Comparison of ENCODE assay signal across 20 mouse cellular contexts in the genomic region with DNA sequence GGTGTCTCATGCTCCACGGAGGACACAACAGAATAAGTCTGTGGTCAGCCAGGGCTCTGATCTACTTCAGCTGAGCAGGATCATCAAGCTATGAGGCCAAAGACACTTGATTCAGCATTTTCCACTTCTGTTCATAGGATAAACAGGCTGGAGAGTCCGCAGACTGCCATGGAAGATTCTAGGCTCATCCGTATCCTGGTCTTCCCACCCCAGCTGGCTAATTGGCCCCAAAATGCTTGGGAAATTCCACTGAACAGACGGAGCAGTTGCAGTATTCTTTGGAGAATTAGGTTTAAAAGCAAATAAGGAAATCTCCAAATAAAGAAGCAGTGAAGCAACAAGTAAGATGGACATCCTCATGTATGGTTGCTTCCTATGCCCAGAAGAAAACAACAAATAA.
DNase-seq lines count a peak whose midpoint lies in the region; ATAC-seq and TF ChIP-seq lines count a peak whose summit lies in the region.
"Had no signal": no experiment of that assay in that cellular context is flagged by ENCODE, and none has a peak within 500 bp of the region (broad histone marks: within the 10 kb centered on the region; RNA-seq: fewer than 3 reads in every experiment).

No protein-coding gene starts in this region.

- no peak for ATAC-seq in stomach, embryonic 16.5 days (ENCODE audit: insufficient read depth, low FRiP score)
- no peak for ATAC-seq in stomach, postnatal 0 days (ENCODE audit: low FRiP score, low TSS enrichment)
- ATAC-seq: intestine, postnatal 0 days had no signal

- H3K4me3 ChIP-seq in gastrocnemius, adult 2 months = no peak overlapping the region
- H3K4me3 ChIP-seq in stomach, embryonic 16.5 days (replicated peaks; ENCODE audit: low read length) = no peak overlapping the region
- no peak overlapping the region for H3K4me3 ChIP-seq in stomach, postnatal 0 days (ENCODE audit: low read depth, low read length)
- H3K4me3 ChIP-seq in forebrain, embryonic 10.5 days = no peak overlapping the region
- H3K4me3 ChIP-seq: heart, embryonic 13.5 days; layer of hippocampus, adult 2 months; limb, embryonic 10.5 days; liver, embryonic 15.5 days had no signal

- intact Hi-C loops in gastrocnemius, adult 2 months (cut with DNase I) = no loop called here

- 55% methylated on average over 4 of the region's 4 CpGs for WGBS in stomach, embryonic 16.5 days
- 42% methylated on average over 4 of the region's 4 CpGs for WGBS in stomach, postnatal 0 days
- WGBS in forebrain, embryonic 10.5 days = 87% methylated on average over 4 of the region's 4 CpGs

- no peak for TF ChIP-seq EP300 in stomach, postnatal 0 days (optimal IDR thresholded peaks at IDR 0.05)

- no peaks in the 10 kb centered on the region for H3K36me3 ChIP-seq in stomach, embryonic 16.5 days (ENCODE audit: control insufficient read depth, insufficient read depth, low read length)
- no peaks in the 10 kb centered on the region for H3K36me3 ChIP-seq in stomach, postnatal 0 days (ENCODE audit: control insufficient read depth, insufficient read depth, low read length)
- no peaks in the 10 kb centered on the region for H3K36me3 ChIP-seq in forebrain, embryonic 10.5 days (replicated peaks)
- H3K36me3 ChIP-seq: heart, embryonic 13.5 days; liver, embryonic 15.5 days had no signal

- H3K9ac ChIP-seq in stomach, embryonic 16.5 days (ENCODE audit: low read length) = no peak overlapping the region
- no peak overlapping the region for H3K9ac ChIP-seq in stomach, postnatal 0 days (ENCODE audit: low read length)
- H3K9ac ChIP-seq: heart, embryonic 13.5 days; liver, embryonic 15.5 days had no signal

- H3K4me2 ChIP-seq in stomach, embryonic 16.5 days (ENCODE audit: low read depth, low read length) = no peak overlapping the region
- H3K4me2 ChIP-seq in stomach, postnatal 0 days (replicated peaks; ENCODE audit: low read depth) = no peak overlapping the region
- H3K4me2 ChIP-seq: heart, embryonic 13.5 days; liver, embryonic 15.5 days; midbrain, embryonic 11.5 days had no signal

- H3K27ac ChIP-seq in gastrocnemius, adult 2 months = peak overlapping the region; percentile 75
- peak overlapping the region; percentile 19; the same call in 1 of the 2 replicates for H3K27ac ChIP-seq in stomach, embryonic 16.5 days (ENCODE audit: low read length)
- H3K27ac ChIP-seq in stomach, postnatal 0 days (replicated peaks) = no peak overlapping the region
- no peak overlapping the region for H3K27ac ChIP-seq in forebrain, embryonic 10.5 days
- H3K27ac ChIP-seq: heart, embryonic 13.5 days; layer of hippocampus, adult 2 months; limb, embryonic 10.5 days; liver, embryonic 15.5 days had no signal

- TF ChIP-seq CTCF in gastrocnemius, adult 2 months (IDR thresholded peaks at IDR 0.05) = no peak
- TF ChIP-seq CTCF in stomach, postnatal 0 days (IDR thresholded peaks at IDR 0.05; ENCODE audit: low read depth) = no peak

- DNase-seq in gastrocnemius, adult 2 months = peak; percentile 39
- DNase-seq in gastrocnemius, postnatal 25 days = no peak
- DNase-seq in stomach, postnatal 0 days (ENCODE audit: low spot score) = no peak
- peak; percentile 36 for DNase-seq in heart, postnatal 4 days
- no peak for DNase-seq in cerebellum, postnatal 25 days
- no peak for DNase-seq in forebrain, embryonic 10.5 days (ENCODE audit: extremely low spot score, low spot score)
- DNase-seq: adrenal gland, postnatal 14 days; cerebellum, postnatal 10 days; gastrocnemius, postnatal 10 days; kidney, postnatal 25 days; liver; spleen, adult 18-20 months; thymus, postnatal 4 days had no signal

- no peaks in the 10 kb centered on the region for H3K9me3 ChIP-seq in stomach, embryonic 16.5 days (replicated peaks; ENCODE audit: control insufficient read depth, low read length)
- H3K9me3 ChIP-seq in stomach, postnatal 0 days (ENCODE audit: control insufficient read depth, low read length) = no peaks in the 10 kb centered on the region
- no peaks in the 10 kb centered on the region for H3K9me3 ChIP-seq in forebrain, embryonic 10.5 days
- H3K9me3 ChIP-seq: heart, embryonic 13.5 days; limb, embryonic 10.5 days; liver, embryonic 15.5 days had no signal

- H3K4me1 ChIP-seq in stomach, embryonic 16.5 days (ENCODE audit: control insufficient read depth, insufficient read depth, low read length) = no peaks in the 10 kb centered on the region
- H3K4me1 ChIP-seq in stomach, postnatal 0 days (replicated peaks; ENCODE audit: control insufficient read depth, insufficient read depth) = no peaks in the 10 kb centered on the region
- no peaks in the 10 kb centered on the region for H3K4me1 ChIP-seq in forebrain, embryonic 10.5 days
- H3K4me1 ChIP-seq: liver, embryonic 15.5 days had no signal

- no peaks in the 10 kb centered on the region for H3K27me3 ChIP-seq in stomach, embryonic 16.5 days (ENCODE audit: control insufficient read depth, insufficient read depth, low read length)
- no peaks in the 10 kb centered on the region for H3K27me3 ChIP-seq in stomach, postnatal 0 days (ENCODE audit: control insufficient read depth, insufficient read depth, low read length)
- no peaks in the 10 kb centered on the region for H3K27me3 ChIP-seq in forebrain, embryonic 10.5 days (ENCODE audit: poor library complexity, severe bottlenecking)
- H3K27me3 ChIP-seq: heart, embryonic 13.5 days; liver, embryonic 15.5 days had no signal

Comparison
In these comparisons a context has a peak if more than half of its experiments do, and no peak if none do; other contexts are left out.
1. DNase-seq: peak in gastrocnemius, adult 2 months (single experiment) and heart, postnatal 4 days (single experiment); none in gastrocnemius, postnatal 25 days (single experiment), stomach, postnatal 0 days (single experiment), cerebellum, postnatal 25 days (0 of 2) and forebrain, embryonic 10.5 days (single experiment).
2. H3K27ac ChIP-seq: peak in gastrocnemius, adult 2 months (single experiment) and stomach, embryonic 16.5 days (single experiment); none in stomach, postnatal 0 days (single experiment) and forebrain, embryonic 10.5 days (single experiment).